Mouse (Mus musculus) cortical plate, adult 2 months (tissue): ENCODE data around the gene Dscam.

ENCODE experiments used
- CTCF ChIP-seq: fragments of 200-500 bp; IDR thresholded peaks from 2 replicates; pipeline ENCODE4 v1.5.1; 2011; ENCODE audit warnings: mild to moderate bottlenecking, control low read depth, low read length; ENCODE audit not compliant: insufficient read depth; ENCODE audit errors: extremely low read depth
- POLR2A ChIP-seq: fragments of 200-500 bp; IDR thresholded peaks from 2 replicates; pipeline ENCODE4 v1.6.1; 2011; ENCODE audit warnings: mild to moderate bottlenecking, low read length, control low read depth; ENCODE audit not compliant: insufficient read depth; ENCODE audit errors: extremely low read depth

DNA sequence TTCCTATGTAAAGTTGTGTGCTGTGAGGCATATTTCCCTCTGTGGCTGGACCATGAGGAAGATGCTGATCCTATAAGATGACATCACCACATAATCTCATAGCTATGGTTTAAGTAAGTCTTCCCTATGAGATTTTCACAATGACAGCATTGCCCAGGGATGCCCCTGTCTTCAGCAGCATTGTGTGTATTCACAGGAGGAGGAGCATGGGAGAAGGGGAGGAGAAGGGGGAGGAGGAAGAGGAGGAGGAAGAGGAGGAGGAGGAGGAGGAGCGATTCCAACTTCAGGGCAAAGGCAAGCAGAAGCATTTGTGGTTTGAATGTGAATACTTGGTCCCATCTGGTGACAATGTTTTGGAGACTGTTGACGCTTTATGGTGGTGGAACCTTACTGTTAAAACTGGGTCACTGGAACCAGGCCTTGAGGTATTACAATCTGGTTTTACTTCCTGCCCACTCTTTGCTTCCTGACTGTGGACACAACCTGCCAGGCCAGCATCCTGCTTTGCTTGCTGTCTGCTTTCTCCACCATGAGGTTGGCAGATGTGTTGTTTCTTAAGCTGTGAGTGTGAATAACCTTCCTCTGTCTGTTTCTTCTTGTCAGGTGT is 154.2 kb downstream of the Dscam start:
- TF ChIP-seq POLR2A (no peak), CTCF (no peak)
